Mouse (Mus musculus) kidney, adult 2 months (tissue): ENCODE measurements at regions not wholly inside any gene's neighbourhood (a gene's known extent, or its start where the extent isn't known, plus 50 kb on each side); places are given as distances from the start of the nearest gene placed in this dataset.

Source experiments
- DNase-seq: peaks from one replicate; pipeline ENCODE4 v3.0.0; 2021
- H3K27ac ChIP-seq: fragments of 200-500 bp; 2 replicates; pipeline ENCODE4 v1.5.1; 2012; ENCODE audit warnings: low read depth, low read length, control low read depth, inconsistent platforms; ENCODE audit not compliant: insufficient read depth
- H3K27me3 ChIP-seq: fragments of 200-500 bp; replicated peaks from 2 replicates; pipeline ENCODE4 v1.6.1; 2012; ENCODE audit warnings: mild to moderate bottlenecking, moderate library complexity, low read length, inconsistent platforms; ENCODE audit not compliant: control insufficient read depth, insufficient read depth
- H3K36me3 ChIP-seq: fragments of 200-500 bp; 2 replicates; pipeline ENCODE4 v1.6.1; 2012; ENCODE audit warnings: mild to moderate bottlenecking, moderate library complexity, low read length, inconsistent platforms; ENCODE audit not compliant: control insufficient read depth, insufficient read depth
- H3K4me1 ChIP-seq: fragments of 200-500 bp; 2 replicates; pipeline ENCODE4 v1.6.1; 2011; ENCODE audit warnings: low read length; ENCODE audit not compliant: control insufficient read depth, insufficient read depth
- H3K4me3 ChIP-seq: fragments of 200-500 bp; 2 replicates; pipeline ENCODE4 v1.5.1; 2011; ENCODE audit warnings: mild to moderate bottlenecking, low read depth, low read length, control low read depth; ENCODE audit not compliant: insufficient read depth
- CTCF ChIP-seq: fragments of 200-500 bp; conservative IDR thresholded peaks from 2 replicates; pipeline ENCODE4 v1.5.1; 2011; ENCODE audit warnings: low read depth, mild to moderate bottlenecking, control low read depth, low read length, moderate library complexity, mixed read lengths; ENCODE audit not compliant: insufficient read depth, insufficient read length
- POLR2A ChIP-seq: fragments of 200-500 bp; IDR thresholded peaks from one replicate; pipeline ENCODE4 v1.6.1; 2011; ENCODE audit warnings: low read depth, low read length, control low read depth
- WGBS: fragments of 180-500 bp; shearing (Covaris S2); methylation state at CpG from one replicate; pipeline ENCODE4 v1.1.7; 2018; 5-methylcytosine and 5-hydroxymethylcytosine counted together

GRCm38 (mm10) chr2:103143985-103144384, 70.5 kb downstream of the Apip start:
- Histone ChIP-seq H3K36me3 (no peaks in the 10 kb centered on the region), H3K4me1 (peaks cover 7% of the 10 kb centered on the region; the same call in 1 of the 2 replicates), H3K4me3 (no peak overlapping the region), H3K27me3 (no peaks in the 10 kb centered on the region), H3K27ac (peak overlapping the region; percentile 75)
- no peak for DNase-seq
- WGBS, result 44% methylated on average over 4 of the region's 4 CpGs
- TF ChIP-seq POLR2A (no peak), CTCF (no peak)

GRCm38 (mm10) chr2:103144420-103144819, 70.9 kb downstream of the Apip start:
- TF ChIP-seq CTCF, result no peak
- TF ChIP-seq POLR2A, result no peak
- H3K27me3 ChIP-seq, result no peaks in the 10 kb centered on the region
- peak overlapping the region; percentile 91 for H3K27ac ChIP-seq
- H3K36me3 ChIP-seq, result no peaks in the 10 kb centered on the region
- DNase-seq, result peak; percentile 91
- no peak overlapping the region for H3K4me3 ChIP-seq
- WGBS, result 54% methylated on average over 7 of the region's 7 CpGs
- peaks cover 2% of the 10 kb centered on the region; the same call in 1 of the 2 replicates for H3K4me1 ChIP-seq

- Histone ChIP-seq H3K36me3 (no peaks in the 10 kb centered on the region), H3K4me3 (no peak overlapping the region), H3K27ac (peak overlapping the region; percentile 91), H3K27me3 (no peaks in the 10 kb centered on the region), H3K4me1 (peaks cover 2% of the 10 kb centered on the region; the same call in 1 of the 2 replicates)
- WGBS, result 45% methylated on average over 3 of the region's 3 CpGs
- no peak for TF ChIP-seq POLR2A
- TF ChIP-seq CTCF, result no peak
- peak; percentile 11 for DNase-seq
These were observed 71.6 kb downstream of the Apip start for GRCm38 (mm10) chr2:103145058-103145457.

- H3K4me3 ChIP-seq, result no peak overlapping the region
- 81% methylated on average over 7 of the region's 7 CpGs for WGBS
- no peaks in the 10 kb centered on the region for H3K36me3 ChIP-seq
- no peak overlapping the region for H3K27ac ChIP-seq
- TF ChIP-seq CTCF, result no peak
- H3K27me3 ChIP-seq, result no peaks in the 10 kb centered on the region
- H3K4me1 ChIP-seq, result peaks cover 2% of the 10 kb centered on the region; the same call in 1 of the 2 replicates
- DNase-seq, result no peak
These were observed 72.7 kb downstream of the Apip start for GRCm38 (mm10) chr2:103146132-103146531.

- Histone ChIP-seq H3K36me3 (no peaks in the 10 kb centered on the region), H3K4me1 (no peaks in the 10 kb centered on the region), H3K27ac (no peak overlapping the region), H3K27me3 (no peaks in the 10 kb centered on the region), H3K4me3 (no peak overlapping the region)
- DNase-seq, result no peak
- WGBS, result 97% methylated on average over 1 of the region's 1 CpGs
- no peak for TF ChIP-seq POLR2A
- TF ChIP-seq CTCF, result no peak
These were observed 79.8 kb downstream of the Apip start for GRCm38 (mm10) chr2:103153261-103153660.

- DNase-seq, result no peak
- Histone ChIP-seq H3K36me3 (no peaks in the 10 kb centered on the region), H3K4me1 (no peaks in the 10 kb centered on the region), H3K27me3 (no peaks in the 10 kb centered on the region), H3K27ac (no peak overlapping the region), H3K4me3 (no peak overlapping the region)
- TF ChIP-seq POLR2A (no peak), CTCF (no peak)
- WGBS, result 61% methylated on average over 2 of the region's 2 CpGs
These were observed 94.3 kb downstream of the Apip start for GRCm38 (mm10) chr2:103167741-103168140.

- H3K4me1 ChIP-seq, result no peaks in the 10 kb centered on the region
- no peak for DNase-seq
- H3K36me3 ChIP-seq, result no peaks in the 10 kb centered on the region
- no peaks in the 10 kb centered on the region for H3K27me3 ChIP-seq
- H3K27ac ChIP-seq, result no peak overlapping the region
- TF ChIP-seq CTCF (no peak), POLR2A (no peak)
- no peak overlapping the region for H3K4me3 ChIP-seq
These were observed 94.8 kb downstream of the Apip start for GRCm38 (mm10) chr2:103168266-103168665.

GRCm38 (mm10) chr2:103177361-103177760, 103.9 kb downstream of the Apip start:
- no peak for DNase-seq
- no peaks in the 10 kb centered on the region for H3K36me3 ChIP-seq
- no peak for TF ChIP-seq CTCF
- TF ChIP-seq POLR2A, result no peak
- H3K4me3 ChIP-seq, result no peak overlapping the region
- H3K27ac ChIP-seq, result no peak overlapping the region
- no peaks in the 10 kb centered on the region for H3K27me3 ChIP-seq
- H3K4me1 ChIP-seq, result 0 out of 2 replicates have a peak, but pooled peaks cover 3% of the 10 kb centered on the region
- WGBS, result 54% methylated on average over 2 of the region's 2 CpGs
